Mouse (Mus musculus) embryonic facial prominence, embryonic 10.5 days (tissue): ENCODE results near the gene Cadm1. TPM values are rescaled to one million over a fixed set of nuclear protein-coding genes. Genes with fewer than 3 reads are reported as not detected.

Source experiments
- DNase-seq: peaks from one replicate; pipeline ENCODE4 v3.0.0-alpha.2; 2017; ENCODE audit warnings: low spot score
- H3K27ac ChIP-seq: fragments of 300-500 bp; sonication (generic); replicated peaks from 2 replicates; pipeline ENCODE4 v1.5.1; 2016; ENCODE audit warnings: mild to moderate bottlenecking
- H3K27me3 ChIP-seq: fragments of 300-500 bp; sonication (generic); replicated peaks from 2 replicates; pipeline ENCODE4 v1.6.1; 2016; ENCODE audit warnings: low read depth, mild to moderate bottlenecking; ENCODE audit not compliant: poor library complexity, severe bottlenecking
- H3K36me3 ChIP-seq: fragments of 300-500 bp; sonication (generic); replicated peaks from 2 replicates; pipeline ENCODE4 v1.6.1; 2016; ENCODE audit warnings: mild to moderate bottlenecking, moderate library complexity
- H3K4me1 ChIP-seq: fragments of 300-500 bp; sonication (generic); 2 replicates; pipeline ENCODE4 v1.6.1; 2016
- H3K4me3 ChIP-seq: fragments of 300-500 bp; sonication (generic); 2 replicates; pipeline ENCODE4 v1.5.1; 2016; ENCODE audit warnings: mild to moderate bottlenecking, moderate library complexity
- H3K9me3 ChIP-seq: fragments of 300-500 bp; sonication (generic); 2 replicates; pipeline ENCODE4 v1.6.1; 2016; ENCODE audit warnings: mild to moderate bottlenecking
- WGBS: fragments of 180-500 bp; shearing (Covaris S2); methylation state at CpG from one replicate; pipeline ENCODE4 v1.1.7; 2016; 5-methylcytosine and 5-hydroxymethylcytosine counted together
- polyA plus RNA-seq: library from polyadenylated mRNA; unstranded; fragments of >200 nt; fragmentation: Nextera tagmentation; extraction: Ambion mirVana; gene quantifications from 2 replicates; pipeline ENCODE4 v1.2.1, GENCODE M21; 2016

Gene Cadm1
- polyA plus RNA-seq, 1 experiment from 2014 or later: 120 TPM

DNA sequence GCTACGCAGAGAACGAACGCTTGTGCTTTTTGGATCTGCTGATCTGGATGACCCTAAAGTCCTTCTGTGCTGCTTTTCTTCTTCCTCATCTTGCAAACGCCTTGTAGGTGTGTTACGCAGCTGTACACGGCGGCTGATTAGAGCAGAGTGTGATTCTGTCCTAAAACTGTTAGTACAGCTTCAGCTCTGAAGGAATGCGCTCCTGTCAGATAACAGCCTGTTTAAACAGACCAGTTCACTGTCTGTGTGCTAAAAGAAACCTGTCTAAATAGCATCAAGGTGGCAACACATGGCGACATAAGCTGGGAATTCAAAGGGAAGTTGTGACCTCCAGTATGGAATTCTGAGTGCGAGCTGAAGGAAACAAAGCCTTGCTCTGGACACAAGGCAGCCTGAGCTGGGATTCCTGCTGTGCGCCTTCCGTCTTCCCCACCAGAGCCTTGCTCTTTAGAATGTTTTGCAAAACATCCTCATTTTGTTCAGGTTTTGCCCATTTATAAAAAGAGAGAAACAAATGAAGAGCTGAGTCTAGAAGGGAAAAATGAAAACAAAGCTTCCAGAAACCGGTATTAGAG is 273.6 kb downstream of the Cadm1 start:
- no peaks in the 10 kb centered on the region for H3K27me3 ChIP-seq
- WGBS: 60% methylated on average over 13 of the region's 13 CpGs
- H3K9me3 ChIP-seq: no peaks in the 10 kb centered on the region
- DNase-seq: no peak
- peaks cover 16% of the 10 kb centered on the region for H3K4me1 ChIP-seq
- peaks cover 23% of the 10 kb centered on the region for H3K36me3 ChIP-seq
- no peak overlapping the region for H3K27ac ChIP-seq
- no peak overlapping the region for H3K4me3 ChIP-seq

GRCm38 (mm10) chr9:47805658-47806057 is 275.7 kb downstream of the Cadm1 start:
- H3K4me1 ChIP-seq: peaks cover 16% of the 10 kb centered on the region
- H3K27me3 ChIP-seq: no peaks in the 10 kb centered on the region
- peaks cover 15% of the 10 kb centered on the region for H3K36me3 ChIP-seq
- H3K27ac ChIP-seq: no peak overlapping the region
- WGBS: 49% methylated on average over 7 of the region's 7 CpGs
- H3K4me3 ChIP-seq: no peak overlapping the region
- no peaks in the 10 kb centered on the region for H3K9me3 ChIP-seq
- no peak for DNase-seq

- DNase-seq: no peak
- Histone ChIP-seq H3K27ac (no peak overlapping the region), H3K36me3 (peaks cover 22% of the 10 kb centered on the region; the same call in 1 of the 2 replicates), H3K4me3 (no peak overlapping the region), H3K4me1 (peaks cover 22% of the 10 kb centered on the region), H3K27me3 (no peaks in the 10 kb centered on the region), H3K9me3 (no peaks in the 10 kb centered on the region)
- WGBS: 82% methylated on average over 4 of the region's 4 CpGs
Observed at GRCm38 (mm10) chr9:47825668-47826067, 295.7 kb downstream of the Cadm1 start.

GRCm38 (mm10) chr9:47828762-47829161 is 298.8 kb downstream of the Cadm1 start:
- DNase-seq: peak; percentile 58
- H3K9me3 ChIP-seq: no peaks in the 10 kb centered on the region
- 15% methylated on average over 13 of the region's 13 CpGs for WGBS
- no peaks in the 10 kb centered on the region for H3K27me3 ChIP-seq
- H3K4me3 ChIP-seq: peak overlapping the region; percentile 44
- peak overlapping the region; percentile 32; the same call in 1 of the 2 replicates for H3K27ac ChIP-seq
- H3K36me3 ChIP-seq: peaks cover 8% of the 10 kb centered on the region; the same call in 1 of the 2 replicates
- H3K4me1 ChIP-seq: peaks cover 29% of the 10 kb centered on the region

GRCm38 (mm10) chr9:47829204-47829603 is 299.2 kb downstream of the Cadm1 start:
- peaks cover 6% of the 10 kb centered on the region; the same call in 1 of the 2 replicates for H3K36me3 ChIP-seq
- H3K4me1 ChIP-seq: peaks cover 29% of the 10 kb centered on the region
- H3K27me3 ChIP-seq: no peaks in the 10 kb centered on the region
- no peak for DNase-seq
- no peaks in the 10 kb centered on the region for H3K9me3 ChIP-seq
- H3K27ac ChIP-seq: no peak overlapping the region
- H3K4me3 ChIP-seq: peak overlapping the region; percentile 44
- 58% methylated on average over 10 of the region's 10 CpGs for WGBS

DNA sequence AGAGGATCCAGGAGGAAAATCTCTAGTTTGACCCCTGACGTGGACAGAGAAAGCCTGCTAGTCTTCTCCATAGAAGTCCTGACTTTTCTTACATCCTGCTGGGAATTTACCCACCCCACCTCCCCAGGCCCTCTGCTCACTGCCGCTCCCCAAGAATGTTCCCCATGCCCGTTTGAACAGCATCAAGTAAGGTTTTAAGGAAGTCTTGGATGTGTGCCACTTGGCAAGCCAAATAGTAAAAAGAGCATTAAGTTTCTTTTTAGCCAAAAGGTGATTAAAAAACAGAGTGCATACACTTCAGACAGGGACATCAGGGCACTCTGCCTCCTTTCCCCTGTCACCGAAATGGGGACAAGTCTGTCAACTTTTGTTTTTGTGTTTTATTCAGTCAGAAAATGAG is 299.9 kb downstream of the Cadm1 start:
- no peaks in the 10 kb centered on the region for H3K27me3 ChIP-seq
- no peak for DNase-seq
- peaks cover 29% of the 10 kb centered on the region for H3K4me1 ChIP-seq
- no peak overlapping the region for H3K27ac ChIP-seq
- no peaks in the 10 kb centered on the region for H3K9me3 ChIP-seq
- H3K36me3 ChIP-seq: peaks cover under 1% of the 10 kb centered on the region; the same call in 1 of the 2 replicates
- no peak overlapping the region for H3K4me3 ChIP-seq
- WGBS: 68% methylated on average over 4 of the region's 4 CpGs

GRCm38 (mm10) chr9:47831412-47831811 is 301.4 kb downstream of the Cadm1 start:
- no peaks in the 10 kb centered on the region for H3K9me3 ChIP-seq
- H3K36me3 ChIP-seq: no peaks in the 10 kb centered on the region; the same call in 1 of the 2 replicates
- no peak for DNase-seq
- no peak overlapping the region for H3K27ac ChIP-seq
- 71% methylated on average over 4 of the region's 4 CpGs for WGBS
- H3K27me3 ChIP-seq: no peaks in the 10 kb centered on the region
- H3K4me1 ChIP-seq: peaks cover 25% of the 10 kb centered on the region
- H3K4me3 ChIP-seq: no peak overlapping the region

DNA sequence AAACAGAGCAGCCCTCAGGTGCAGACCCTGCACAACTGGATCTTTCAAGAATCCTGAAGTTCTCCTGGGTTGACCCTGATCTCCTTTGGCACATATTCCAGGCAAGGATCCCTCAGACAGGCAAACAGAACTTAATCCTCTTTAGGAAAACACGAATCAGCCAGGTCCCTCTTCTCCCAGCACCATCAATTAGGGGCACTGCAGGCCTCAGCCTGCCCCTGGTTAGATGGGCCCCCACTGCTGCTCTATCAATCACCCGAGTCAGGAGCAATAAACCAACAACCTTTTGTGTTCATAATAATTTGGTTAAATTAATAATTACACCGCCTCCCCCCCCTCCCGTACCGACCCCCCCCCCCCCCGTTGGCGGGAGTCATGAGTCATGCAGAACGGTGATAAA is 308.2 kb downstream of the Cadm1 start:
- no peaks in the 10 kb centered on the region for H3K9me3 ChIP-seq
- no peaks in the 10 kb centered on the region for H3K36me3 ChIP-seq
- WGBS: 17% methylated on average over 8 of the region's 8 CpGs
- peaks cover 6% of the 10 kb centered on the region; the same call in 1 of the 2 replicates for H3K27me3 ChIP-seq
- DNase-seq: no peak
- H3K27ac ChIP-seq: no peak overlapping the region; the same call in 1 of the 2 replicates
- peaks cover 22% of the 10 kb centered on the region for H3K4me1 ChIP-seq
- no peak overlapping the region for H3K4me3 ChIP-seq

GRCm38 (mm10) chr9:47838890-47839691 is 309.1 kb downstream of the Cadm1 start:
- Histone ChIP-seq H3K9me3 (no peaks in the 10 kb centered on the region), H3K36me3 (no peaks in the 10 kb centered on the region), H3K27me3 (peaks cover 6% of the 10 kb centered on the region; the same call in 1 of the 2 replicates), H3K4me1 (peaks cover 22% of the 10 kb centered on the region), H3K4me3 (no peak overlapping the region), H3K27ac (0 out of 2 replicates have a peak overlapping the region, but pooled peaks have one; percentile 26)
- DNase-seq: no peak
- 33% methylated on average over 15 of the region's 15 CpGs for WGBS

DNA sequence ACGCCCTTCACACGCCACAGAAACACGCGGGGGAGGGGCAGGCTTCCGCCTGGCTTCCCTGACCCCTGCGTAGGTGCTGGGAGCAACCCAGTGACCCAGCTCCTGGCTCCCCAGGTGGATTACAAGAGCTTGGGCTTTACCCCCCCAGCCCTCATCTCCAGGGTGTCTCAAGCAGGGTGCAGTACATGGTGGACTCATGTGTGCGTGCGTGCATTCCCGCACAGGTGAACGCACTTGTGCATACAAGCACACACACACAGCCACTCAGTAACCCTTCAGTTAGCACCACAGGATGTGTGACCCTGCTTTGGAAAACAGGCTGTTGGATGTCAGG is 309.7 kb downstream of the Cadm1 start:
- peaks cover 4% of the 10 kb centered on the region for H3K36me3 ChIP-seq
- peaks cover 6% of the 10 kb centered on the region; the same call in 1 of the 2 replicates for H3K27me3 ChIP-seq
- WGBS: 68% methylated on average over 10 of the region's 10 CpGs
- H3K27ac ChIP-seq: 0 out of 2 replicates have a peak overlapping the region, but pooled peaks have one; percentile 26
- peaks cover 22% of the 10 kb centered on the region for H3K4me1 ChIP-seq
- no peaks in the 10 kb centered on the region for H3K9me3 ChIP-seq
- H3K4me3 ChIP-seq: no peak overlapping the region
- DNase-seq: no peak

GRCm38 (mm10) chr9:47843328-47843727 is 313.4 kb downstream of the Cadm1 start:
- H3K27me3 ChIP-seq: peaks cover 6% of the 10 kb centered on the region; the same call in 1 of the 2 replicates
- 81% methylated on average over 6 of the region's 6 CpGs for WGBS
- no peaks in the 10 kb centered on the region for H3K9me3 ChIP-seq
- no peak overlapping the region for H3K4me3 ChIP-seq
- H3K27ac ChIP-seq: no peak overlapping the region
- H3K36me3 ChIP-seq: peaks cover 5% of the 10 kb centered on the region
- DNase-seq: no peak
- peaks cover 40% of the 10 kb centered on the region for H3K4me1 ChIP-seq

- Histone ChIP-seq H3K4me1 (peaks cover 34% of the 10 kb centered on the region), H3K4me3 (no peak overlapping the region), H3K27me3 (no peaks in the 10 kb centered on the region), H3K9me3 (no peaks in the 10 kb centered on the region), H3K36me3 (peaks cover 5% of the 10 kb centered on the region), H3K27ac (no peak overlapping the region)
- DNase-seq: no peak
- WGBS: 66% methylated on average over 10 of the region's 10 CpGs
Observed at GRCm38 (mm10) chr9:47846275-47846674, 316.3 kb downstream of the Cadm1 start.

DNA sequence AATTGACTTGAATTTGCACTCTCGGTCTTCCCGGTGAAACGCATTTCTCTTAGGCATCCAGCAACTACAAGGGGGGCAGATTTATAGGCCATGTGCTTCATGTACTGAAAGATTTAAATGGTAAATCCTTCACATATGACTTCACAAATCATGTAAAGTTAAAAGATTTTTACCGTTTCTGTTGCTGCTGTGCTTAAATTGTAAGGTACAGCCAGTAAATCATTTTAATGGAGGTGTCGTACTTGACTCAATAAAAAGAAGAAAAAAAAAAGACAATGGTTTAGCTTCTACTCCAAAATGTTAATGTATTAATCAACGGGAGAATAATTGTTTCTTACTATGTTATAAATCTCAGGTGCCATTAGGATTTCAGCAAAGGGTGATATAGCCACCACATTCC is 317.0 kb downstream of the Cadm1 start:
- no peak overlapping the region for H3K27ac ChIP-seq
- H3K4me3 ChIP-seq: no peak overlapping the region
- no peaks in the 10 kb centered on the region for H3K9me3 ChIP-seq
- no peak for DNase-seq
- peaks cover 5% of the 10 kb centered on the region for H3K36me3 ChIP-seq
- H3K4me1 ChIP-seq: peaks cover 39% of the 10 kb centered on the region
- 84% methylated on average over 6 of the region's 6 CpGs for WGBS
- no peaks in the 10 kb centered on the region for H3K27me3 ChIP-seq
